Mouse (Mus musculus) neural tube, embryonic 10.5 days (tissue): ENCODE measurements around the gene Cyth1.
A peak's percentile ranks its signal among the peaks of the same experiment; 100 is the strongest.

ENCODE experiments used
- DNase-seq: peaks from one replicate; pipeline ENCODE4 v3.0.0-alpha.2; 2017; ENCODE audit warnings: low spot score; ENCODE audit errors: extremely low spot score

The Cyth1 gene

DNA sequence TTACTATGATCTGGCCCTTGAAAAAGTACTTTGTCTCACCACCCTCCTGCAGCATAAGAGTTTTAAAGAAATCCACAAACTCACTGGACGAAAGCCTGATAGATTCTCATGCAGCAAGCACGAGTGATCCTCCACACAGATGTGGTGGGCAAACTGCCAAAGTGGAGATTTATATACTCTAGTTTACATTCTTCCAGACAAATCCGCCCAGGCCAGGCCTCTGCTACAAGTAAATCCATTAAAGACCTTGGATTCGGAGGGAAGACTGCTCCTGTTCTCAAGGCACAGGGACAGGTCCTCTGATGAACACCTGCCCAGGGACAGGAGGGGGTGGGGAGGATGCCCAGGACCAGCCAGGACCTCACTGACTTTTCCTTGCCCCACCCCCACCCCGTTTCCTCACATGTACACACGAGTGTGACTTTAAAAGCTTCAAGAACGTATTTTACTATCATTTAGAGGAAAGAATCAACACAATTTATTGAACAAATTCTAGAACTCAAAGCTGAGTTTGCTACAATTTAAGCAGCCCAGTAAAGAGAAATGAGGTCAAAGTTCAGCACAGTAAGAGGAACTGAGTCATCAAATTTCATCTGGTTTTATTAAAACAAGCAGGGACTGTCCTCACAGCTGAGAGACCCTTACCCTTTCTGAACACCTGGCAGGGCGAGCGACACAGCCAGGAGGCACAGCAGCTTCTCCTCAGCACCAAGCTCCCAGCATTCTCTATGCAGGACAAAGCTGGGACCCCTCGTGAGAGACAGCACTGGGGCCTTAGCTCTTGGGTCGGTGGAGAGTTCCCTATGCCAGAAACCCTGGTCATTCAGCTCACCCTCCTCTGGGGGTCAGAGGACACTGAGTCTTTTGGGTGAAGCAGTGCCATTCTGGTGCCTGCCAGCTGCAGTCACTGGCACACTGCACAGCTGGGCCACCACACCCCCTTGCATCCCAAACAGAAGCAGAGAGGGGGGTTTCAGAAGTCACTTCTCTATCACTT lies 47.3 kb downstream of the Cyth1 start:
- DNase-seq = no peak

DNA sequence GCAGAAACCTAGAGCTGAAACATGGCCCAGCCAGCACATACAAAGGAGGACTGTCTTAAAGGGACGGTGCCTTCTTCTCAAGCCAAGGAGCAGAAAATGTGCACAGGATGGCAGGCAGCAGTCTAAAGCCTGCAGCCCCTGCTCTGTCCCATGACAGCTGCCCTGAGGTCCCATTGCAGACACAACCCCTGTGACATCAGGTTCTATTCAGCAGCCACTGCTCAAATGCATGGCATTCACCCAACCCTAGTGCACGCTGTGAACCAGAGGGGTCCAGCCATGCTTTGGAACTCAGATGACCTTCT lies 50.1 kb downstream of the Cyth1 start:
- no peak for DNase-seq

- peak; percentile 57 for DNase-seq
Measured at GRCm38 (mm10) chr11:118197508-118198295, 50.7 kb downstream of the Cyth1 start.

DNA sequence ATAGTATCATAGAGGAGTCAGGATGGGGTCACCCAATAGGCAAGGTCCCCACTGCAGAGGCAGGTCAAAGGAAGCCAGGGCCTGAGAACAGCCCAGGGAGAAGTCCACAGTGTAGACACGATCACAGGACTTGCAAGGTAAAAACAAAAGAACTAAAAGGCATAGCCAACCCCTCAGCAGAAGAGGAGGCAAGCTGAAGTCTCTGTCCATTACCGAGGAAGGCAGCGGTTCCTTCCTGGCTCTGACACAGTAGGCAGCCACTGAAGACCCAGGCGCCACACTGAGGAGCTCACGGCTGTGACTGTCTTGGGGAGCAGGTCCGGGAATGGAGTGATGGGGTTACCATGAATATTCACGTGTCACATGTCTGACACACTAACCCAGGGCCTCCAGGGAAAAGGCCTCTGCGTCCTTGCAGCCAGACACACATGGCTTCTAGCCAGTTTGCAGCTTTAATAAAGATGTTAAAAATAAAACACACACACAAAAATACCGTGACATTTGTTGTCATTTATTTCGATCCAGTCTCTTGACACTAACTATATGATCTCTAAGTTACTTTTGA lies 51.5 kb downstream of the Cyth1 start:
- no peak for DNase-seq

DNA sequence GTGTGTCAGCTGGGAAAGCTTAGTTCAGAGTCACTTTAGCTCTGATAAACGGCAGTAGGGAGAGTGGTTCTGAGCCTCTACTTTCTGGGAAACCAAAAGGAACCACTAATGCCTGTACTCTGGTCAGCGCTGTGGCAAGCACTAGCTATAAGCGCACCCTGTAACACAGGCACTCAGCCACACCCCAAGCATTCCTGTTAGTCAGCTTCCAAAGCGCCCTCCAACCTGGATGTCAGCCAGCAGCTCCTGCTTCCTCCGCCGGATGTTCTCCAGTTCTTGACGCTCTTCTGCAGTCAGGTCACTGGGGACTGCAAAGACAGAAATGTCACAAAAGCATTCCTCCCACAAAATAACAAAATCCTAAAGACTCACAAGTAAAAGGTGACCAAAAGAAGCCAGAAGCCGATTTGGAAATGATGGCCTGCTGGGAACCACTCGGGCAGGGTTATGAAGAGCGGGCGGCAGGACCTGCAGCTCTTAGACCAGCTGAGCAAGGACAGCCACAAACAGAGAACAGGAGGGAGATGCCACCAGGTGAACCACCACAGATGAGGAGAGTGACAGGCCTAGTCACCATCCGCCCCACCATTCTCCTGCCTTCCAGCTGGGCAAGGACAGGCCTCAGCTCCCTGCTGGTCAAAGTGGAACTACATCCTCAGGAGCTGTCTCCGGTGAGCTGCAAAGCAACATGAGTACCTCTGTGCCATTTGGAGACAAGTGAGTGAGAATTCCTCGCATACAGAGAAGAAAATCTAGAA lies 54.8 kb downstream of the Cyth1 start:
- DNase-seq = no peak

DNA sequence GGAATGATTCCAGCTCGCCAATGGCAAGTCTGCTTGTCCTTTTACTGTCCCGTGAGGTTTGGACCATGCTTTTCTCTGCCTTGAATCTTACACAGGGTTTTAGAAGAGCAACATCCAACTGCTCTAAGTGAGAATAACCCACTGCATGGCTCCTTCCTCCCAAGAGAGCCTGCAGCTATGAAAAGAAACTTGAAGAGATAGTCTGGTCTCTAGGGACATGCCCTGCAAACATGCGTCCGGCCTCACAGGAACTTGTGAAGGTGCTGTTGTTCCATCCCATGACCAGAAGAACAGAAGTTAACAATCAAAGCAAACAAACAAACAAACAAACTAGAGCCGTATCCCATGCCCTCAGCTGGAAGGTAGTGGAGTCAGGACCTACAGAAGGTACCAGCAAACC lies 55.4 kb downstream of the Cyth1 start:
- DNase-seq = no peak

DNA sequence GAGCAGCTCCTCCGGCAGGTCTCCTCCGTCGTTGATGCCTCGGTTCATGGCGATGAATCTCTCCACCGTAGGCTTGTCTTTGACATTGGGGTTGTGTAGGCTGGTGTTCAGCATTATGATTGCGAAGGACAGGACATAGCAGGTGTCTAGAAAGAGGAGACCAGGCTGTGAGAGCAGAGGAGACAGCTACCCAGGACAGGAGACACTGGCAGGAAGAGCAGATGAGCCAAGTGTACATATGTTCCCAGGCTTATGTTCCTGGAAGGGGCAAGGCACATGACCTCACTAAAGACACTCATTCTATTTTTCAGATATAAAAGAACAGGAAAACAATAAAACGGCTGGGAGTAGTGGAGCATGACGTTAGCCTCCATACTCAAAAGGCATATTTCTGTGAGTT lies 65.6 kb downstream of the Cyth1 start:
- DNase-seq = no peak

DNA sequence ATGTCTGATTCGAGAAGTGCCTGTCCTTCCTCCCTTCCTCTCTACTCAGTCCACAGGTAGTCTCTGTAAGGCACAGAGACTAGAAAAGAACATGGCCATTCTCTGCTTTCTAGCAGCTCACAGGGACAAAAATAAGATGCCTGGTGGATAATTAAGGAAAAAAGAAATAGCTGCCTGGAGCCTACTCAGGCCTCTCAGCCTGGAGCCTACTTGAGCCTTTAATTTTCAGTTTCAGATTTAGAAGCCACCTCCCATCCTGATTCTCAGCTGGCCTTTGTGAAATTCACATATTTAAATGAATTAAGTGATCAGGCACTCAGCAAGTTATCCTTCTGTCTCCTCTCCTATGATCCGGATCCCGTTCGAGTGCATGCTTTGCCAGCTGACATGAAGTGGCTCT lies 66.0 kb downstream of the Cyth1 start:
- DNase-seq = no peak

DNA sequence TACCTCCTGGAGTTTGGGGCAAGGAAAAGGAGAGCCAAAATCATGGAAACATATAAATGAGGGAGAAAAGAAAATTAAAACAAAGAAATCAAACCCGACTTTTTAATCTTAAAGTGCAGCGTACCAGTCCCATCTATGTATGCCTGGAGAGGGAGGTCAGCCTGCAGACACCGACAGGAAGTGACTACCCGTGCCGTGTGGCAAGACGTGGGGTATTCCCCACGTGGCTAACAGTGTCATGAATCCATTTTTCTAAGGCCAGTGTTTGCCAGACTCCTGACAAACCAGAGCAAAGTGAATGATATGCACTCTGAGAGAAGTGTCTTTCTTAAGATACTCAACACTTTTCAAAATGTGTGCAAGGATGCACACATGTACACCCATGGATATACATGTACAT lies 68.2 kb downstream of the Cyth1 start:
- no peak for DNase-seq

DNA sequence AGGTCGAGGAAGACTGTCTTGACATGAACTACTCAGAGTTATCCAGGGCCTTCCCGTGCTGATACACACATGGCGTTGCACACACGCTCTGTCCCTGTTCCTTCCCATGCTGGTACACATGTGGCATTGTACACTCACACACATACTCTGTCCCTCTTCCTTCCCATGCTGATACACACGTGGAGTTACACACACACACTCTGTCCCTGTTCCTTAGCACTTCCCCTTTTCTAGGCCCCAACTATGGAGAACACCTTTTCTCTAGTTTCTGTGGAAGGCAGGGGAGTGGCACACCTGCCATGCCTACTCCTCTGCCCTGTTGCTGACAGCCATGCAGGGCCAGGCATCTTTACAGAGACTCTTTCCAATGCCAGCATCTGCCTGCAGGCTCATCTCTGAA lies 70.2 kb downstream of the Cyth1 start:
- no peak for DNase-seq

GRCm38 (mm10) chr11:118174752-118175151 lies 73.6 kb downstream of the Cyth1 start:
- no peak for DNase-seq

DNA sequence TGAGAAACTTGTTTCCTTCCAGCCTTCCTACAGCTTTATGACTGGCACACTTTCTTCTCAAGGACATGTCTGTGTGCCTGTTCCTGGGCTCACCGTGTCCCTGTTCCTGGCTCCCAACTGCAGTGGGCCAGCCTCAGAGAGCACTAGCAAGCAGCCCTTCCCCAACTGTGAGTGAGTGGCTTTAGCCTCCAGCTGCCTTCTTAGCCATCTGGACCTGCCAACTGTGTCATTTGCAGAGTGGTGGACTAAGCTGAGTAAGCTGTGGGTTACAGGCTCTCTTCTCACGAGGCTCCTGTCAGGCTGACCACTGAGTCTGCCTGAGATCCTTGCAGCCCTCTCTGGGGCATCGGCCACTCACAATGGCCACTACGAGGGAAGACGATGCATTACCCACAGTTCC lies 75.6 kb downstream of the Cyth1 start:
- DNase-seq = no peak

GRCm38 (mm10) chr11:118170333-118170732 lies 78.1 kb downstream of the Cyth1 start:
- no peak for DNase-seq

DNA sequence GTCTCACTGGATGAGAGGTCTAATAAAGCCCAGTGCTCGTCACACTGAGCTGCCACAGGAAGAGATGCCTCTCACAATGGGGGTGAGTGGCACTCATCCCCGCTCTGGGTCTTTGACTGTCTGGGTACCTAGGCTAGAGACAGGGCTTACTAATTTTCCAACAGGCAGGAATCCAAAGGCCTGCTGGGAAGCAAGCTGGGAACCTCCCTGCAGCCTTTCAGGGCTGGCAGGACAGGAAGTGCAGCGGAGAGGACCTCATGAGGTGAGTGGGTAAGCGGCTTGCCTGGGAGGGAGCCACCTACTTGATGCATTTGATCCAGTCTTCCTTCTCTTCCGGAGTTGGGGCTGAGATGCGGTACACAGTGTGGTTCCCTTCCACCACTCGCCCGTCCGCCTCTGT lies 79.7 kb downstream of the Cyth1 start:
- no peak for DNase-seq

- DNase-seq = no peak
Measured at GRCm38 (mm10) chr11:118166626-118167025, 81.8 kb downstream of the Cyth1 start.

GRCm38 (mm10) chr11:118165681-118166080 lies 82.7 kb downstream of the Cyth1 start:
- no peak for DNase-seq

GRCm38 (mm10) chr11:118164566-118164965 lies 83.8 kb downstream of the Cyth1 start:
- DNase-seq = no peak

GRCm38 (mm10) chr11:118162245-118162644 lies 86.1 kb downstream of the Cyth1 start:
- no peak for DNase-seq

DNA sequence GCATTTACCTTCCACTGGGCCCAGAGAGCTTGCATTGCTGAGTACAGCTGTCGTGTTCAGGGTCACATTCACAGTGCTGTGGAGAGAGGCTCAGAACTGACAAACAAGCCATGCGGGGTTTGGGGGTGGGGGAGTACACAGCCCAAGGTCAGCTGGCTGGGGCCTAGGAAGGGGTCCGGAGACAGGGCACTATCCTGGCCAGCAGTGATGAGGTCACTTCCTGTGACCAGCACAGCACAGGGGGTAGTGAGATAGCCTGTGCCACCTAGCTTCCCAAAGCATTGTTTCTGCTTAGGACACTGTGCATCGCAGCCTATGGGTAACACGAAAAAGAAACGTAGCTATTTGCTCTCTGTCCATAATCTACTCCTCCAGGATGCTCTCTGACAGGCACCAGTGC lies 87.2 kb downstream of the Cyth1 start:
- no peak for DNase-seq

GRCm38 (mm10) chr11:118160763-118161162 lies 87.6 kb downstream of the Cyth1 start:
- no peak for DNase-seq

GRCm38 (mm10) chr11:118158753-118159152 lies 89.6 kb downstream of the Cyth1 start:
- no peak for DNase-seq
